Mouse (Mus musculus): ENCODE measurements around the gene Gm45902.

GRCm38 (mm10) chr2:3474861-3475283 lies 37.7 kb downstream of the Gm45902 start, which contains the start of gene Suv39h2:
- TF ChIP-seq CTCF (IDR thresholded peaks at IDR 0.05; ENCODE audit: control insufficient read depth, insufficient read depth, low read length) (no peak), POLR2A (IDR thresholded peaks at IDR 0.05; ENCODE audit: borderline replicate concordance, control insufficient read depth, low read depth, low read length) (peak; percentile 45; the same call in 1 of the 2 replicates)
